Mouse (Mus musculus): ENCODE measurements around the gene Twf2.
A peak's percentile ranks its signal among the peaks of the same experiment; 100 is the strongest.

Gene Twf2

GRCm38 (mm10) chr9:106236156-106236817 lies 33.4 kb downstream of the Twf2 start:
- DNase-seq (ENCODE audit: low spot score in 2 of 2): no peak

GRCm38 (mm10) chr9:106236818-106237211 lies 33.9 kb downstream of the Twf2 start:
- DNase-seq (ENCODE audit: low spot score in 2 of 2): no peak

- DNase-seq (ENCODE audit: low spot score in 2 of 2): no peak
These were observed 34.5 kb downstream of the Twf2 start for GRCm38 (mm10) chr9:106237401-106237800.

- DNase-seq (ENCODE audit: low spot score in 2 of 2): no peak
These were observed 35.0 kb downstream of the Twf2 start for GRCm38 (mm10) chr9:106237878-106238277.

- no peak for DNase-seq (ENCODE audit: low spot score in 2 of 2)
These were observed 38.7 kb downstream of the Twf2 start for GRCm38 (mm10) chr9:106241541-106242164.

GRCm38 (mm10) chr9:106242813-106243488 lies 40.0 kb downstream of the Twf2 start:
- DNase-seq (ENCODE audit: low spot score in 2 of 2): no peak

- no peak for DNase-seq (ENCODE audit: low spot score in 2 of 2)
These were observed 46.6 kb downstream of the Twf2 start for GRCm38 (mm10) chr9:106249550-106249949.

- no peak for DNase-seq (ENCODE audit: low spot score in 2 of 2)
These were observed 47.3 kb downstream of the Twf2 start for GRCm38 (mm10) chr9:106250245-106250644.

- DNase-seq (ENCODE audit: low spot score in 2 of 2): no peak
These were observed 48.2 kb downstream of the Twf2 start for GRCm38 (mm10) chr9:106251066-106251465.

GRCm38 (mm10) chr9:106254001-106254400 lies 51.1 kb downstream of the Twf2 start:
- DNase-seq (ENCODE audit: low spot score in 2 of 2): no peak

GRCm38 (mm10) chr9:106258412-106258811 lies 55.5 kb downstream of the Twf2 start:
- no peak for DNase-seq (ENCODE audit: low spot score in 2 of 2)

GRCm38 (mm10) chr9:106258990-106259389 lies 56.1 kb downstream of the Twf2 start:
- no peak for DNase-seq (ENCODE audit: low spot score in 2 of 2)

- peak in 1 of 2 experiments; percentile 40 for DNase-seq (ENCODE audit: low spot score in 2 of 2)
These were observed 58.1 kb downstream of the Twf2 start for GRCm38 (mm10) chr9:106261058-106261457.

- DNase-seq (ENCODE audit: low spot score in 2 of 2): no peak
These were observed 58.6 kb downstream of the Twf2 start for GRCm38 (mm10) chr9:106261491-106261890.

GRCm38 (mm10) chr9:106262075-106262474 lies 59.2 kb downstream of the Twf2 start:
- no peak for DNase-seq (ENCODE audit: low spot score in 2 of 2)

GRCm38 (mm10) chr9:106263381-106263924 lies 60.5 kb downstream of the Twf2 start:
- DNase-seq (ENCODE audit: low spot score in 2 of 2): no peak

Measured in spleen, postnatal 4 days (tissue).